Mouse (Mus musculus) CD4-positive helper T cell, adult 2 months (primary cell): ENCODE measurements around the gene Pes1.
"Not testable (repeated sequence)": the region's sequence is repeated elsewhere in the genome, so short reads cannot be mapped to it uniquely, and the experiment has no call there.

Source experiments
- DNase-seq: peaks from one replicate; pipeline ENCODE4 v3.0.0-alpha.2; 2012; ENCODE audit warnings: low read depth, missing footprints, low spot score

Gene Pes1

DNA sequence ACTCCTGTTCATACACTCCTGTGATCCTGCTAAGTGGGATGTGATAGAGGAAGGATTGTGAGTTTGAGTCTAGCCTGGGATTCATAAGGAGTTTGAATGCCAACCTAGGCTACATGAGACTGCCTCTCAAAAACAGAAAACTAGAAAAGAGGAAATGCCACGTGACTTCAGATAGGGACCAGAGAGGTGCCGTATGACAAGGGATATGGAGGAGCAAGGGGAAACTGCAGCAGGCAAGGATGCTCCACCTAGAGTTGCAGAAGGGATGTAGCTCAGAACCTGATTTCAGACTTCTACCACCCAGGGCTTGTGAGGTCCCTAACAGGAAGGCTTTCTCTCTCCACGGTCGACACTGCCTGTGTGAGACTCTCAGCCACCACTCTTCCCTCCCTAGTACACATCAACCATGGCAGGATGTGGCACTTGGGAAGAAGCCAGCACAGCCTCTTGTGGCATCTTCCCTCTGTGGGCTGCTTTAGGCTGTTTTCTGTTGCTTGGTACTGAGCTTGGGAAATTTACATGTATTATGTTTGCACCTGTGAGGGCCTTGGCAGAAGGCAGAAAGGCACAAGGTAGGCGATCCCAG, 41.5 kb downstream of the Pes1 start:
- no peak for DNase-seq

DNA sequence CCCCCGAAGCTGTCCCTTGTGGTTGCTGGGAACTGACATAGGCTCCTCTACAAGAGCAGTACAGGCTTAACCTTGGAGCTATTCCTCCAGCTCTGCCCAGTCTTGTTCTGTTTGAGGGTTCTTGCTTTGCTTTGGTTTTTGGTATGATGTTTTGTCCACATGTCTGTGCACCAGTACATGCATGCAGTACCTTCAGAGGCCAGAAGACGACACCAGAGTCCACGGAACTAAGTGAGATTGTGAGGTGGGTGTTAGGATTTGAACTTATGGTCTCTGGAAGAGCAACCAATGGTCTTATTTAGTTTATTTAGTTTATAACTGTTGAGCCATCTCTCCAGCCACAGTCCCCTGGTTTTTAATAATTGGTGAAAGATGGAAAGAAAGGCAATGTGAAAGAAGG, 42.7 kb downstream of the Pes1 start:
- DNase-seq, result no peak

DNA sequence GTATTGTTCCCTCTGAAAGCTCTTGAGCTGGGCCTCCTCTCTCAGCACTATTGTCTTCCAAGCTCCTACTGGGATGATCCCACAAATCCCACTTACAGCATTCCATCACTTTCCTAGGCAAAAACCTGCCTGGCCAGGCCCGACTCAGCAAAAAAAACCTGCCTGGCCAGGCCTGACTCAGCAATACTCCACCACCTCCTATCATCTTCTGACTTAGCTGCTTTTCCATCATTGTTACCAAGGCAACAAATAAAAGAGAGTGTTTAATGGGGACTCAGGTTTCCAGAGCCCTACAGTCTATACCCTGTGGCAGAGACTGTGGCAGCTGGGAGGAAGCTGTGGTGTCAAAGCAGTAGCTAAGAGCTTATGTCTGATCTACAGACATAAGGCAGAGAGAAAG, 48.8 kb downstream of the Pes1 start:
- DNase-seq, result no peak

DNA sequence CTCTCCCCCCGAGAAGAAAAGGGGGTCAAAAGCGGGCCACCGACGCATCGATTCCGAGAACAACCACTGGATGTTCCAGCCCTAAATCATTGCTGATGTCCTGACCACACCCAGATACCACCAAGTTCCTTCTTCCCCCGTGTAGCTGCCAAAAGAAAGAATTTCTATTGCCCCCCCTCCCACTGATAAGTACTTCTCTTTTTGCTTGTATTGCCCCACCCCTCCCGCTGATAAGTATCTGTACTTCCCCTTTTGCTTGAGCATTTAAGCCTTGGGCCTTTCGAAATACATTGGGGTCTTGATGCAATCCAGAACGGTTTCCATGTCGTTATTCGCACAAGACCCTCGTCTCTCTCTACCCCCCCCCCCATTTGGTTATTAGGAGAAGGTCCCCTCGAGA, 52.0 kb downstream of the Pes1 start:
- DNase-seq, result not testable (repeated sequence)

DNA sequence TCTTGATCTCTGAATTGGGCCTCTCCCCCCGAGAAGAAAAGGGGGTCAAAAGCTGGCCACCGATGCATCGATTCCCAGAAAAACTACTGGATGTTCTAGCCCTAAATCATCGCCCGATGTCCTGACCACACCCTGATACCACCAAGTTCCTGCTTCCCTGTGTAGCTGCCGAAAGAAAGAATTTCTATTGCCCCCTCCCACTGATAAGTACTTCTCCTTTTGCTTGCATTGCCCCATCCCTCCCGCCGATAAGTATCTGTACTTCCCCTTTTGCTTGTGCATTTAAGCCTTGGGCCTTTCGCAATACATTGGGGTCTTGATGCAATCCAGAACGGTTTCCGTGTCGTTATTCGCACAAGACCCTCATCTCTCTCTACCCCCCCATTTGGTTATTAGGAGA, 58.3 kb downstream of the Pes1 start:
- not testable (repeated sequence) for DNase-seq

DNA sequence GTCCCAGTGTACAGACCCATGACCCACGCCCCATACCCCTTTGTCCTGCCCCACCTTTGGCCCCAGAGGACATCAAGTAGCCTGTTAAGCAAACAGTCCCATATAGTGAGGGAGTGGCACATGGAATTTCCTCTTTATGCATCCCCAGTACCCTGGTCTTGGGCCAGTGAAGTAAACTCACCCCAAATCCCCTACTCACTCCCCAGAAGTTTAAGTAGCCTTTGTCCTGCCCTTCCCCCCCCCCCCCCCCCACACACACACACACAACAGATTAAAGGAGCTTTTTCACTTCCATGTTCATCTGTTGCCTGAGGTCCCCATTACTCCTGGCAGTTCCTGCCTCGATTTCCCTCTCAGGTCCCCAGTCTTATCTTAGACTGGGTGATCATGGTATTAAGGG, 59.5 kb downstream of the Pes1 start:
- DNase-seq, result no peak

DNA sequence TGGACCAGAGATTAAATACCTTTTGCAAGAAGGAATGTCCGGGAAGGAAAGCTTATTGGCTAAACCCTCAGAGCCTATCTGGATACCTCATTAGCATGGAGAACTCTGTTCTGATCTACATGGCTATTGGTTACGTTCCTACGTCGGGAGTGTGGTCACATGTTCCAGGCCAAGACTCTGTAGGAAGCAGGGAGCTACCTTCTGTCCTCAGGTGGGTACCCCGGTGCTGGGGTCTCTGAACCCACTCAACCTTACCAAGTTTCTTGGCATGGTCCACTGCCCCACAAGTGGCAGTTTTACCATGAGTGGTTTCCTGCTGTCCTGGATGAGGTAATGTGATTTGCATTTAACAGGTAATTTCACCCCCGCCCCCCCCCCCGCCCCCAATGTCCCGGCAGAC, 63.3 kb downstream of the Pes1 start:
- no peak for DNase-seq

DNA sequence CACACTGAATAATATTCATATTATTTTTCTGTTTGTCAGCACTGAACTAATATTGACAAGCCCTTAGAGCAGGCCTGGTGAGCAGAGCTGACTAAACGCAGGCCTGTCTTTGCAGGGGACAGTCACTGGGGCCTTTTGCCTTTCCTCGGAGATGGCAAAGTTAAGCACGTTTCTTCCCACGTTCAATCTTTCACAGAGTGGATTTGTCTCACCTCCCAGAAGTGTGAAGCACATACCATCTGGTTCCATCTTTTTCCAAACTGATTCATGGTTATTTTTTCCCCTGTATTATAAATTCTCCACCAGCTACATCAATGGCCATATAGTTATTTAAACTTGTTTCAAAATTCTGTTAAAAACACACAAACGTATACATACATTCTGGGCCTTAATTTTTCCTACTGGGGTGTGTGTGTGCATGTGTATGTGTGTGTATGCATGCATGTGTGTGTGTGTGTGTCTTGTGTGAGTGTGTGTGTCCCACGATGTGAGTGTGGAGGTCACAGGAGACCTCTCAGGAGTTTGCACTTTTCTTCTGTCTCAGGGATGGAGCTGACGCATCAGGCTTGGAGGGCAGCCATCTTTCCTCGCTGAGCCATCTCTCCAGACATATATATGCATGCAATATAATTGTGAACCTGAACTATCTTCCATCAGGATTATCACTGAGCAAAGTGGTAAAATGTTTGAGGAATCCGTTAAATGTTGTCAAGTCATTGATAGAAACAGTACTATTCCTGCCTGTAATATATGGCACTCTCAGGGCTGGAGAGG, 64.0 kb downstream of the Pes1 start:
- DNase-seq, result no peak

DNA sequence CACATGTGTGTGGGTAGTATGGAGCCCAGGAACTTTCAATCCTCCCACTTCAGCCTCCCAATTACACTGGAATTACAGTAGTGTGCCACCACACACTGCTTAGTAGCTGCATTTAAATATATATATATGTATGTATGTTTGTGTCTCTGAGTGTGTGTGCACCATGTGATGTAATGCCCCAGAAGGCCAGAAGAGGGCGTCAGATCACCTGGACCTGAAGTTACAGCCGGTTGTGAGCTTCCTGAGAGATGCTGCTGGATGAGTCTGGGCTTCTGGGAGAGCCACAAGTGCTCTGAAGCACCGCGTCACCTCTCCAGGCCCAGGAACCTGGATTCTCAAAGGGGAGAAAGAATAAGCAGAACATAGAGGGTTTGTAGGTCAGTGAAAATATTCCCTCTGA, 65.6 kb downstream of the Pes1 start:
- no peak for DNase-seq
